ENCODE assay signal across 21 mouse cellular contexts in genomic region chr11:13170449-13170848, GRCm38 (mm10).
A peak's percentile ranks its signal among the peaks of the same experiment; 100 is the strongest.
DNase-seq lines count a peak whose midpoint lies in the region; ATAC-seq lines count a peak whose summit lies in the region.
"Had no signal": no experiment of that assay in that cellular context is flagged by ENCODE, and none has a peak within 500 bp of the region (broad histone marks: within the 10 kb centered on the region; RNA-seq: fewer than 3 reads in every experiment).

No protein-coding gene starts in this region.

- no peak overlapping the region for H3K4me2 ChIP-seq in neural tube, embryonic 12.5 days (replicated peaks)
- no peak overlapping the region for H3K4me2 ChIP-seq in neural tube, embryonic 15.5 days
- H3K4me2 ChIP-seq in neural tube, embryonic 14.5 days (ENCODE audit: low read depth, low read length) = no peak overlapping the region
- H3K4me2 ChIP-seq: embryonic facial prominence, embryonic 13.5 days; embryonic facial prominence, embryonic 15.5 days; forebrain, embryonic 13.5 days; forebrain, embryonic 15.5 days had no signal

- no peaks in the 10 kb centered on the region for H3K27me3 ChIP-seq in neural tube, embryonic 12.5 days (replicated peaks)
- H3K27me3 ChIP-seq in neural tube, embryonic 15.5 days (replicated peaks) = no peaks in the 10 kb centered on the region
- H3K27me3 ChIP-seq in neural tube, embryonic 14.5 days (ENCODE audit: control insufficient read depth, insufficient read depth, low read length) = no peaks in the 10 kb centered on the region
- H3K27me3 ChIP-seq: embryonic facial prominence, embryonic 13.5 days; embryonic facial prominence, embryonic 15.5 days; forebrain, embryonic 13.5 days; forebrain, embryonic 15.5 days had no signal

- DNase-seq in hindlimb bud, embryonic 11.5 days (ENCODE audit: extremely low spot score, low read depth, low spot score) = peak; percentile 22
- DNase-seq in spleen, adult 12 weeks (ENCODE audit: low spot score) = no peak
- DNase-seq: adrenal gland, adult 2 months; adrenal gland, postnatal 10 days; adrenal gland, postnatal 25 days; cerebellum, adult 11 months; cerebellum, adult 18-20 months; cerebellum, adult 8-10 months; cerebellum, adult 9-11 months; cerebellum, postnatal 14 days; cerebellum, postnatal 36 days; embryo, embryonic 11 days; forebrain, postnatal 0 days had no signal

- H3K27ac ChIP-seq in neural tube, embryonic 12.5 days = no peak overlapping the region
- H3K27ac ChIP-seq in neural tube, embryonic 15.5 days (replicated peaks) = no peak overlapping the region
- no peak overlapping the region for H3K27ac ChIP-seq in neural tube, embryonic 14.5 days (ENCODE audit: low read depth, low read length)
- H3K27ac ChIP-seq: embryonic facial prominence, embryonic 13.5 days; embryonic facial prominence, embryonic 15.5 days; forebrain, embryonic 13.5 days; forebrain, embryonic 15.5 days had no signal

- H3K36me3 ChIP-seq in neural tube, embryonic 12.5 days = no peaks in the 10 kb centered on the region
- no peaks in the 10 kb centered on the region for H3K36me3 ChIP-seq in neural tube, embryonic 15.5 days
- H3K36me3 ChIP-seq in neural tube, embryonic 14.5 days (ENCODE audit: control insufficient read depth, insufficient read depth, low read length) = no peaks in the 10 kb centered on the region
- H3K36me3 ChIP-seq: embryonic facial prominence, embryonic 13.5 days; embryonic facial prominence, embryonic 15.5 days; forebrain, embryonic 15.5 days had no signal

- no peak overlapping the region for H3K4me3 ChIP-seq in neural tube, embryonic 12.5 days
- no peak overlapping the region for H3K4me3 ChIP-seq in neural tube, embryonic 15.5 days (replicated peaks)
- H3K4me3 ChIP-seq in neural tube, embryonic 14.5 days (ENCODE audit: low read depth, low read length) = no peak overlapping the region
- H3K4me3 ChIP-seq: embryonic facial prominence, embryonic 13.5 days; embryonic facial prominence, embryonic 15.5 days; erythroblast, embryonic 14.5 days; forebrain, embryonic 13.5 days; forebrain, embryonic 15.5 days had no signal

- no peaks in the 10 kb centered on the region for H3K4me1 ChIP-seq in neural tube, embryonic 12.5 days
- H3K4me1 ChIP-seq in neural tube, embryonic 15.5 days = no peaks in the 10 kb centered on the region
- H3K4me1 ChIP-seq in neural tube, embryonic 14.5 days (ENCODE audit: control insufficient read depth, insufficient read depth, low read length) = no peaks in the 10 kb centered on the region
- H3K4me1 ChIP-seq: embryonic facial prominence, embryonic 13.5 days; embryonic facial prominence, embryonic 15.5 days; forebrain, embryonic 13.5 days; forebrain, embryonic 15.5 days had no signal

- 66% methylated on average over 1 of the region's 1 CpGs for WGBS in neural tube, embryonic 12.5 days
- WGBS in neural tube, embryonic 15.5 days = 72% methylated on average over 1 of the region's 1 CpGs
- 67% methylated on average over 1 of the region's 1 CpGs for WGBS in neural tube, embryonic 14.5 days

- 0 out of 2 replicates have a peak, but pooled peaks have one; percentile 41 for ATAC-seq in neural tube, embryonic 12.5 days (ENCODE audit: low FRiP score, low read depth)
- no peak for ATAC-seq in neural tube, embryonic 15.5 days (ENCODE audit: low FRiP score)
- ATAC-seq in neural tube, embryonic 14.5 days (ENCODE audit: low read depth) = peak; percentile 85
- ATAC-seq: forebrain, embryonic 13.5 days; forebrain, embryonic 15.5 days; forebrain, postnatal 0 days had no signal

- no peak overlapping the region for H3K9ac ChIP-seq in neural tube, embryonic 12.5 days
- H3K9ac ChIP-seq in neural tube, embryonic 15.5 days (replicated peaks) = no peak overlapping the region
- no peak overlapping the region for H3K9ac ChIP-seq in neural tube, embryonic 14.5 days (replicated peaks; ENCODE audit: low read depth, low read length)
- H3K9ac ChIP-seq: embryonic facial prominence, embryonic 13.5 days; embryonic facial prominence, embryonic 15.5 days; forebrain, embryonic 13.5 days; forebrain, embryonic 15.5 days; forebrain, postnatal 0 days had no signal

- no peaks in the 10 kb centered on the region for H3K9me3 ChIP-seq in neural tube, embryonic 12.5 days
- no peaks in the 10 kb centered on the region for H3K9me3 ChIP-seq in neural tube, embryonic 15.5 days (replicated peaks)
- no peaks in the 10 kb centered on the region for H3K9me3 ChIP-seq in neural tube, embryonic 14.5 days (ENCODE audit: control insufficient read depth, low read length)
- H3K9me3 ChIP-seq: embryonic facial prominence, embryonic 13.5 days; embryonic facial prominence, embryonic 15.5 days; forebrain, embryonic 13.5 days; forebrain, embryonic 15.5 days had no signal
